Mouse (Mus musculus) adrenal gland (tissue): Measurements from ENCODE around the gene Prdm5.

ENCODE experiments used
- intact Hi-C: fragments of 180-260 bp; cut with DNase I; formaldehyde crosslinking; loops from one replicate; pipeline ENCODE4 v1.15.1; 2025

Prdm5 gene

DNA sequence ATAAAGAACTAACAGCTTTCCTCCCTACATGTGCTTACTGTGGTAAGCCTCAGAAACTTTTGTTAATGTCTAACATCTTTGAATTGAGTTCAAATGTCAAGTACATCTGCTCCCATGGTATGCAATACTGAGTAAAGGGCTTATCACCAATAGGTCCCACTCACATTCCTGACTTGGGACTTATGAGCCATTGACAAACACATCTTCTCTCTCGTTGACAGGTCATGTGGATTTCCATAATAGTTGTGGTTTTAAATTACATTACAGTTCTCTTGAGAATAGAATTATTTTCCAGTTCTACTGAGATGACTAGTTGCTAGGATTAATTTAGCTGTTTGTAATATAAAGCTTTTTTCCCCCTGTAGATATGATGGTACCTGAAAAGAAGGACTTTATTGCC is 49.9 kb downstream of the Prdm5 start:
- intact Hi-C loops = no loop called here

DNA sequence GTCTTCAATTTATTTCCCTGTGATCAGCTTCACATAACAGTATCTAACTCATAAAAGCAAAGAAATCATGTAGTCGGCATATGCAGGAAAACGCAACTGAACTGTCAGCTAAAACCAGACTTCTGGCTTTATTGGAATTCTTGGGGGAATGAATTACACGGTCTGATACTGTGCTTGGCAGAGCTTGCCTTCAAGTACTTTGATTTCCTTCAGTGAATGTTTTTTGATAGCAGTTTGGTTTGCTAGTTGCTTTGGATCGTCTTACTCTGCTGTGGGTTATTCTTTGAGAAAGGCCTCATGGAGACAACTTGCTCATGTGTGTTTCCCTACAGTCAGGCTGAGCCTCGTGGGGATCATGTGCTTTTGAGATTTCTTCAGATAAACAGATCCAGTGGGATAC is 52.7 kb downstream of the Prdm5 start:
- intact Hi-C loops = no loop called here

DNA sequence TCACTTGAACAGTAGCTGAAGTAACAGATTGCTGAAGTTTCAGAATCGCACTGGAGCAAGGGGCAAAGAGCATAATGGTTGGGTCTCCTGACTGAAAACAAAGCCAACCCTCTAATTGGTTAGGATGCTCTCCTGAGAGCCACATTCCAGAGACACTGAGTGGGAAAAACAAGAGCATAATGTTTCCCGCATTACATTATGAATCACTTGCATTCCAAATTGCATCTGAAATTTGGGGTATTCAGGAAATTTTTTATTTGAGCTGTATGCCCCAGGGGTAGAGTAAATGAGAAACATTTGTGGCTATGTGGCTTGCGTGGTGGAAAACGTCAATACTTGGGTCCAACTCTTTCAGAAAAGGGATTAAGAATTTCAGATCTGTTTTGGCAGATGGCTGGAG is 55.2 kb downstream of the Prdm5 start:
- intact Hi-C loops = no loop called here

DNA sequence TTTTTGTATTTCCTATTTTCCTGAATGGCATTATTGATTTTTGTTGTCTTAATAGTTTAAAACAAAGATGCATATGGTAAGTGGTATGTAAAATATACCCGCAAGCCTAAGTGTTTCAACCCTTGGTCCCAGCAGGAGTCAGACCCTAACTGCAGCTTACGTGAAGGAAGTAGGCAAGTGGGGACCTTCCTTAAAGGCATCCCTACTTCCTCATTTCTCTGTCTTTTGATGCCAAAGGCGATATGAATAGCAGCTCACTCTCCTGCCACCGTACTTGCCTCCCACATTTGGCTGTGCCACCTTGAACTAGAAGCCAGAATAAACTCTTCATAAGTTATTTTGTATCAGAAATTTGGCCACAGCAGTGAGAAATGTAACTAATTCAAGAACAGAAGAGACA is 63.8 kb downstream of the Prdm5 start:
- intact Hi-C loops = no loop called here

DNA sequence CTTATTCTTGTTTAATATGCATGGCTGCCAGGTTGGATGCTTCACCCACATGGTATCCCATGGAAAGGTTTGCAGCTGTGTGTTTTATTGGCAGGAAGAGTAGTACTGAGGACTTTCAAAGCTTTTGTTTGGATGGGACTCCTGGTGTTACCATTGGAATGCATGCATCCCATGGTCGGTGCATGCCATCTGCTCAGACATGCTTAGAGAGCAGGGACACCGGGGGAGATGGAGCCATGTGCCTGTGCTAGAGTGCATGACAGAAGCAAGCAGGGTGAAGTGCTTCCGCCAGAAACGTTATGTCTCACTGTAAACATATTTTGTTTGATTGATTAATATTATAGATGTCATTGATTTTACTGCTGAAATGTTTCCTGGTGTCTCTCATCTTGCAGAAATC is 70.3 kb downstream of the Prdm5 start:
- intact Hi-C loops = no loop called here

DNA sequence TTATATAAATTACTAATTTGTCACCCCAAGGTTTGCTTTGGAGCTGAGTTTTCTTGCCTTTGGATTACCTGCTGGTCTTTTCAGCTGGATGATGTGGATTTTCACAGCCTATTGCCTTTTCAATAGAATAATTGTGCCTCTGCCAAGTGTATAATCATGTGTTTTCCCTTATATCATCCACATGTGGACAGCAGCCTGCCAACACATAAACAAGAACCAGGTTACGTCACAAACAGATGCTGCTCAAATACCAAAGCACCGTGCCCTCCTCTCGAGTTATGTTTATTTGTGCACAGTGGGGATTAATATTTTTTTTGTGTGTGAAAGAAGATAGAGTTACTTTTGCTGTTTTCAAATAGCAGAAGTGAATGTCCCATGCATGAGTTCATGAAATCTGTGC is 70.9 kb downstream of the Prdm5 start:
- intact Hi-C loops = loop anchor here (10.0 kb wide), 1 partner anchor 605 kb away; no protein-coding TSS in a partner anchor

DNA sequence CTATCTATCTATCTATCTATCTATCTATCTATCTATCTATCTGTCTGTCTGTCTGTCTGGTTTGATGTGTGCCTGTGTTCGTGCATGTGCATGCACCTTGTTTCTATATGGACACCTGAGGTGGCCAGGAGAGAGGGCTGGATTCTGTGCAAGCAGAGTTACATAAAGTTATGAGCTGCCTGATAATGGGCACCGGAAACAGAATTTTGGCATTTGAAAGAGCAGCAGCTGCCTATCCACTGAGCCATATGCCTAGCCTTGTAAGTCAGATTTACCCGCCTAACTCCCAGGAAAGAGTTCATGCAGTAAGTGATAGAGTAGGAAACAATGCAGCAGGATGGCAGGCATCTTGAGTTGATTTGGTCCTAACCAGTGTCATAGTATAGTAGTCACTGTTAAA is 71.4 kb downstream of the Prdm5 start:
- intact Hi-C loops = loop anchor here (10.0 kb wide), 1 partner anchor 605 kb away; no protein-coding TSS in a partner anchor

DNA sequence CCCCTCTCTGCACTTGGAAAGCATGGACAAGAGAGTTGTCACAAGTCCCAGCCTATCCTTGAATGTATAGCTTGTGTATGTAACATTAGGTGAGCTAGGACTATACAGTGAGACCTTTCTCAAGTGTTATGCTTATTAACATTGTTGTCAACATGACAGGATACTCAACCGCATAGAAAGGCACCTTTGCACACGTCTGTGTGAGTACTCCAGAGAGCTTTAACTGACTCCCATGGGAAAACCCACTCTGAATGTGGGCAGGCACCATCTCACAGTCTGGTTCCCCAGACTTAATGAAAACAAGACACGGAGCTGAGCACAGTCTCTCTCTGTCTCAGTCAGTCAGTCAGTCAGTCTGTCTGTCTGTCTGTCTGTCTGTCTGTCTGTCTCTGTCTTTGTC is 75.2 kb downstream of the Prdm5 start:
- intact Hi-C loops = loop anchor here (10.0 kb wide), 1 partner anchor 601 kb away; no protein-coding TSS in a partner anchor

DNA sequence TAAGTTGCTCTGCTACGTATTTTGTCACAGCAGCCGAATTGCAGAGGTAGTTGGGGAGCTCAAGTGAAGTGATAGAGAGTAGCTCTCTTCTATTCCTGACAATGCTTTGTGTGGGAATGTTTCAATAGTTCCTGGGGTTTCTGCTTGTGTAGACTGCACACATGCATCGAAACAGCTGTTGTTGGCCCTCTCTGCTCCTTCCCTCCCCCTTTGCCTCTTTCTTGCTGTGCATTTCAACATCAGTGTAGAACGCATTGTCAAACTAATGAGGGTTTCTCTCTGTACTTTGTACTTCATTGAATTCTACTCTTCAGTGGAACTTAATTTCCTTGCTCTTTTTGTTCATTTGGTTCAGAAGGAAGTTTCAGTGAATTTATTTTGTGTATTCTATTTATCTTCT is 75.8 kb downstream of the Prdm5 start:
- intact Hi-C loops = loop anchor here (10.0 kb wide), 1 partner anchor 600 kb away; no protein-coding TSS in a partner anchor

DNA sequence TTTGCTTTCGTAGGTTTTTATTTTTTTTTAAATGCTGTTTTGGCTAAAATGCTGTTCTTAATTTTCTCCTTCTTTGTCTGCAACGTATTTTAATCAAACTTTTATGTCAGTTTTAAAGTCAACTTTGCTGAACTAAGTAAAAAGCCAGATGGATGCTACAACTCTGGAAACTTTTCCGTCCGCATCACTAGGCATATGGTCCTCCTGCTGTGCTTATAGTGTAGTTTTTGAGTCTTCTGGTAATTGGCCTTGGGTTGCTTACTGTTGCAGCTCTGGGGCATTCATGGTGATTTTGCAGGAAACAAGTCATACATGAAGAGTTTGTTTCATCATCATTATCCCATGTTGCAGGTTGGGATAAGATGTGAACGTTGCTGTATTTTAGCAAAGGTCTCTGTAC is 81.8 kb downstream of the Prdm5 start:
- intact Hi-C loops = loop anchor here (10.0 kb wide), 1 partner anchor 614 kb away; no protein-coding TSS in a partner anchor

DNA sequence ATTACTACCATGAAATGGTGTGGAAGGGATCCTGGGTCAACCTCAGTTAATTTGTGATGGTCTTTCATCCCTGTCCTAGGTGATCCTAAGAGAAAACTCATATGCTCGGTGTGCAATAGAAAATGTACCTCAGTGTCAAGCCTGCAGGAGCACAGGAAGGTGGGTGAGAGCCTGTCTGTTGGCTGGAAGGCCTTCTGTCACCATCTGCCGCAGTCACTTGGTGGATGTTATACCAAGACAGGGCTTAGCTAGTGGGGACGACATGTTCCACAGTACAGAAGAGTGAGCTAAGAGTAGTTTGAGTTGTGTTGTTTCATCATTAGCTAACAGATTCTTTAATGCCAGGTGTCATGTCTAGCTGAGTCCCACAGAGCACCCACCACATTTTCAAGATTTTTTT is 84.0 kb downstream of the Prdm5 start:
- intact Hi-C loops = loop anchor here (10.0 kb wide), 1 partner anchor 612 kb away; no protein-coding TSS in a partner anchor

DNA sequence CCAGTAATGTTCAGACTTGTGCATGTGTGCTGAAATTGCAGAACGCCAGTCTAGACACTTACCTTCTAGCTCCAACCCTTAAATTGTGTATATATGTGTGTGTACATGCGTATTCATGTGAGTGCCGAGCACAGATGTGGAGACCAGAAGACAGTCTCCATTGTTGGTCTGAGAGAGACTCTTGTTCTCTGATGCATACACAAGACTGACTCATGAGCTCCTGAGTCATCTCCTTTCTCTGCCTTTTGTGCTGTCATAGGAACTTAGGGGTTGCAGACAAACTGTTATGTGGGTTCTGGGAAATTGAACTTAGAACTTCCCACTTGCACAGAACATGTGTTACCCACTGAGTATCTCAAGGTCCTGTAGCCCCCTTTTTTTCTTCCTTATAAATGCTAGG is 85.4 kb downstream of the Prdm5 start:
- intact Hi-C loops = loop anchor here (10.0 kb wide), 1 partner anchor 611 kb away; no protein-coding TSS in a partner anchor

DNA sequence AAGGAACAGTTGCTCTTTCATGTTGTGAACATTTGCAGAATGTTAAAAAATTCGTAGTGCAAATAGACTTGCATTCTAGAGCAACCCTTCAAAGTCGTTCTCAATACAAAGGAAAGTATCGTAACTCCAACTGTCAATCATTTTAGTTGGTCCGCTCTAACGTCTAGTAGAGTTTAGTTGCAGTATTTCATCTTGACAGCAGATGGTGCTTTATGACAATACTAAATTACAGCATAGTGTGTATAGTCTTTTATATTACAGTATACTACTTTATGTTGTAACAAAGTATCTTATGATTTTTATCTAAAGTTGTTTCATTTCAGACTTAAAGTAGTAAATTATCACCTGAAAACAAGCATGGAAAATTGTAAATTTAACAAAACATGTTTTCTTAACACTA is 86.1 kb downstream of the Prdm5 start:
- intact Hi-C loops = loop anchor here (10.0 kb wide), 1 partner anchor 610 kb away; no protein-coding TSS in a partner anchor

DNA sequence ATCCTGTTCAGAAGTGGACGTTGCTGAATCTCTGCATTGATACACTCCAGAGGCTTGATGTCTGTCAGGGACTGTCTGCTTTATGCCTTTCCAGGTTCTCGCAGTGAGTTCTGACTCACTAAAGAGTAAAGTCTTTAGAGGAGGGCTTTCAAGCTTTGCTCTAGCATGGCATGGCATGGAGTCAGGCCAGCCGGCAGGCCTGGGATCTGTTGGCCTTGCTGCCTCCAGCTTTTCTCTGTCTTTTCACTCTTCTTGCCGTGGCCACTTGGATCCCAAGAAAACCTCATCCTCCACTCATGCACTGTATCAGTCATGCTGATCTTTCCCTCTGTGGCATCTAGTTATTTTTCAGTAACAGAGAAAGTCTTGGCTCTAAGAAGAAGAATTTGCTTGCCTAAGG is 87.1 kb downstream of the Prdm5 start:
- intact Hi-C loops = loop anchor here (10.0 kb wide), 1 partner anchor 609 kb away; no protein-coding TSS in a partner anchor

DNA sequence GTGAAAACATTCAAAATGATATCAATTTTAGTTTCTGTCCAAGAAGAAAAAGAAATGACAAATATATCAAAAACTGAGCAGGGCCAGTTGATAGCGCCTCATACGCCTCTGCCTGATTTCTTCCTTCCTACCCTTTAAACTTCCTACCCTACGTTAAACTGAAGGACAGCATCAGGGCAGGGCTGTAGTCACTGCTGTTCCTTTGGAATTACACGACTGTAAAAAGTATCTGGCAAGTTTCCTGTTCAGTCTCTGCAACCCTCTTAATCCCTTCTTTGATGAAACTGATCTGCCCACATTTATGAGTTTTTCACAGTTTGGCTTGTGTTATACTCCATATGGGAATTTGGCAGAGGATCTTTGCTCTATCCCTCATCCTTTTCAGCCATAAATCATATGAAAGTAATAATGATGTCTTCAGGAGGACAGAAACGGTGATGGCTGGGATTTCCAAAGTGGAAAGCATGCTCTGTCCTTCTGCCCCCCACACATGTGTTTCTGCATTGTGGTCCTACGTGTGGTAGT is 93.0 kb downstream of the Prdm5 start:
- intact Hi-C loops = no loop called here

DNA sequence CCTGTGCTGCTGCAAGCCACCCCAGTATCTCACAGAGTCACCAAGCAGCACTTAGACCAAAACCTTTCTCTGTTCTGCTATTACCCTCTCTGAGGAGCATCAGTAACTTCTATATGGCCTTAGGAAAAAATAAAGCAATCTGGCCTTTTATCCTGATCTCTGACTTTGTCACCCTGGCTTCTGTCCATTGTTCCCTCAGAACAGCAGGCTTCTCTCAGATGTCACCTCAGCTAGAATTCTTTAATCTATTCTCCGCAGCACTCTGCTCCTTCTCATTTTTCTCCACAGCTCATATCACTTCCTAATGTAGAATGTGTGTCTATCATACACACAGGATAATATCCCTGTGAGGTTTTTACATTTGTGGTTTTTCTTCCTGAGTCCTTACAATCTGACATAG is 99.5 kb downstream of the Prdm5 start:
- intact Hi-C loops = no loop called here

DNA sequence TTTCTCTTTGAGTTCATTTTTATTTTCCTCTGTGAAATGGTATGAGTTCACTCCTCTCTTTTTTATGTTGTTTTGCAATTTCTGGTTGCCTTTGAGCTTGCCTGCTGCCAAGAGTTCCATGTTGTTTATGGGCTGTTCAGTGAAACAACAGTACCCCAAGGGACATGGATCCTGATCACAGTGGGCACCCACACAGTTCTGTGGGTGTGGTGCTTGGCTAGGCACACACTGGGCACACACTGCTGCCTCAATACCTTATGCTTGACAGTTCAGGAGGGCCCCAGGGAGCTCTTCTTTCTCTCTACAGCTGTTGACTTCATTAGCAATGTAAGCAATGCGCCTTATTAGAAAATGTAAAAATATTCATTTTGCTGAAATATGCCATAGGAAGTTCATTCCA is 110.0 kb downstream of the Prdm5 start:
- intact Hi-C loops = no loop called here

DNA sequence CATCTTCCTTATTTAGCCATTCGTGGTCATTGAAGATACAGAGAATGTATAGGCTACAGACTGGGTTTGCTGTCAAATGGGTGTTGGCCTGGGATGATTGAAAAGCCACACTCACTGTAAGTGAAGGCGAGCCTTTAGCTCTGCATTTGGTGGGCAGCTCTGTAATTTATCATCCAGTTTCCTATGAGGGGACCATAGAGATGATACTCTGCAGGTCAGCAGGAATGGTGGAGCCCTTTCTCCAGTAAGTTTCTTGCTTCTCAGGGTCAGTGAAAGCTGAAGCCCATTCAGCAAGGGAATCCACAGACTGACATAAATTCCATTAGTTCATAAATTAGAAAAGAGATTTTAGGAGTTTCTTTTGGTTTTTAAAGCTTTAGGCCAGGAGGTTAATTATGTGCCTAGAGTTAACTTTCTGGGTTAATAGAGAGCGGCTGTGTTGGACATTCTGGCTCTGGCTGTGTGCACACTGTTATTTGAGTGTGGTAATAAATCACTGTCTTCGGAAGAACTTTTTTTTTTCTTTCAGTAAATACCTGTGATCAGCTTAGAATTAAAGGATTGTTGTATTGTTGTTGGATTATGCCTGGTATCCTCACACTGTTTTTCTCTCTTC is 113.4 kb downstream of the Prdm5 start:
- intact Hi-C loops = no loop called here

DNA sequence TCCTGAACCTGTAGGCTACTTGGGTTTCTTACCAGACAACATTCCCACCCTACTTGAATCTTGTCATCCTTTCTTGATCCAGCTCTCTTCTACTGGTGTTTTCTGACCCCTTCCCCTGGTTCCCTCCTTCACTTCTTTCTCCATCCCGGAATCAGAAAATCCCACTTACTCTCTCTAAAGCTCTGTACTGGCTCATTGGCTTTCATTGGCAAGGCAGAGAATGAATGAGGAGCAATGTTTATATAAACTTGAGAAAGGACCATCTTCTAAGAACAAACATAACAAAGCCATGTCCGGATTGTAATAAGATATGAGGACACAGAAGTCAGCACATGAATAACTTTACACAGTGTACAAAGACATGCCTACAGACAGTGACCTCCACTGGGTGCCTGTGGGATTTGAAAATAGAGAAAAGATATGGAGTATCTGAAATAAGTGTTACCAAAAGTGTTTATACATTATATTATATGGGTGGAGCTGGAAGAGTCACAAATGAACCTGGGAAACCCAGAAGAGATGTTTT is 127.9 kb downstream of the Prdm5 start:
- intact Hi-C loops = no loop called here

DNA sequence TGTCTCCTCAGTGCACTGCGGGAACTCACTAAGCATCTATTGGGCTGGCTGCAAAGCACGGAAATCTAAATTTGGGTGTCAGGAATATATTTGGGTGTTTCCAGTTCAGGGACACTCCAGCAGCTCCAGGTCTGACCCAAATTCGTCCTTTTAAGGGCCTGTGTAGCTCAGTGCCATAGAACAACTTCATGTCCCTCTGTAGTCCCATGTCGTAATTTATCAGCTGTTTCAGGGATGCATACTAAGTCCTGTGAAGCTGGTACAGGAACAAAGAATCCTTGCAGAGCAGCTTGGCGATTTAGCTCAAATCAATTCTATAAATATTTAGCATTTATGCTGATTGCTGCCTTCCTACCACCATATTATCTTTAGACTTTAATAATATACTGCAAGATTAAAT is 136.6 kb downstream of the Prdm5 start:
- intact Hi-C loops = no loop called here

DNA sequence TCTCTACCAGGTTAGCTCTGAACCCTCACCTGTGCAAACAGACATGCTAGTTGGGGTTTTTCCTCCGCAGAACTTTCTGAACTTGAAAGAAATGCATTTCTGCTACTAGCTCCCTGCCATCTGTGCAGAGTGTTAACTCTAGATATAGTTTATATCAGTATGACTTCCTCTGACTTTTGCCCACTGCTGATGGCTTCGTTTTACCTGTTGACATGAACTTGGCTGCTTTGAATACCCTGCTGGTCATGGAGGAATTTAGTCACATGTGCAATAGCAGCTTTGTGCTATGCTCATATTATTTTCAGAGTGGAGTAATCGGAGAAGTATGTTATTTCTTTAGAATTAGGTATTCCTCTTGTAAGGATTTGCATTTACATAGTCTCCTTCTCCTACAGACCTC is 142.9 kb downstream of the Prdm5 start:
- intact Hi-C loops = no loop called here

DNA sequence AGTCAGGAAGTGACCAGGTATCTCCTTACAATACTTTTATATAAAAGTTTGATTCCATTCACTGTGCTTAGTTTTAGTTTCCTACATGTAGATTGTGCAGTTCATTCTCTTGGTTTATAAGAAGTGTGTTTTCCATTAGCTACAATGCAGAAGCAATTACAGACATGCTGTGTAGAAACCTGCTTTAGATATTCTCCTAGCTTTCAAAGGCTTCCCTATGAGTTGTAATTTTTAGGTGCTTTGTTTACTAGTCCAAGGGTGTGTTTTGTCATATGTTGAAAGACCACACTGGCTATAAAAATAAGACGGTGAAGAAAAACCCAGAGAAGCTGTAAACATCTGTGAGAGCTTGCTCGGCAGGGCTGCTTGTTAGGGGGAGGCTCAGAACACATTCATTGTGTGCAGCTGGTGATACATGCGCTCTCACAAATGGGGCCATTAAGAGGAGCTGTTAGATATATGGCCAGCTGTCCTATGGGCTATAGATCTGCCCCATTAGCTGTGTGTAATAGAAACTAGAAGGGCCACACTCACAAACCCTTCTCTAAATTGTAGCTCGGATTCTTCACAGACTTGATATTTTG is 144.8 kb downstream of the Prdm5 start:
- intact Hi-C loops = no loop called here
